Mouse (Mus musculus): ENCODE results near the gene Pradc1.

The Pradc1 gene

DNA sequence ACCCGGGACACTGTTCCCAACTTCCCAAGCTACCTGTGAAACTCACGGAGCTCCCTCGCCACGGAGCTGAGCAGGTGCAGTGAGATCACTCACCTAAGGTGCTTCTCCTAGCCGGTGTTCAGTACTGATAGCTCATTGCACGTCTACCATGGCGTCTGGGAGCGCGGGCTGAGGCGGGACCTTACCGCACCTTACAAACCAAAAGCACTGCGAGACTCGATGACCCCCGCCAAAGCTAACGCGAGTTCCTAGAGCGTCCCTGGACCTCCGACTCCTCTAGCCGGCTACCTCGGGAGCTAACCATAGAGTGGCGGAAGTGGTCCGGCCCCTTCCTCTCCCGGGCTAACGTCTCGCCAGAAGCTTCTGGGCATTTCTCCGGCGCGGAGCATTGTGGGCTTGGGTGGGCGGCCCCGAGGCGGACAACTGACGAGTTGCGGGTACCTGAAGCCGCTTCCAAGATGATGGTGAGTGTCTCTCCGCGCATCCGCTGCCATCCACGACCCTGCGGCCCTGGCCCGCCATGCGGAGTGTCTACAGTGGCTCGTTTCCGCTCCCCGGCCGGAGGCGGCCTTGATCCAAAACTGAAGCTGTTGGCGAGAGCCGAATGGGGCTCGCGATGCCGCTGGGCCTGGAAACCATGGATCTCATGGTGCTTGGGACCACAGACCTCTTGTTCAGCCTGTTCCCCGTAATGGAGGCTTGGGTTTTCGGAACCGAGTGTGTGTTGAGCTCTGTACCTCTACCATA is at the start of gene Pradc1:
Gene Pradc1 (minus strand): TSS at position 307 of the 747 bp plus-strand sequence.
- peak; percentile 90 for DNase-seq (ENCODE audit: low spot score)

DNA sequence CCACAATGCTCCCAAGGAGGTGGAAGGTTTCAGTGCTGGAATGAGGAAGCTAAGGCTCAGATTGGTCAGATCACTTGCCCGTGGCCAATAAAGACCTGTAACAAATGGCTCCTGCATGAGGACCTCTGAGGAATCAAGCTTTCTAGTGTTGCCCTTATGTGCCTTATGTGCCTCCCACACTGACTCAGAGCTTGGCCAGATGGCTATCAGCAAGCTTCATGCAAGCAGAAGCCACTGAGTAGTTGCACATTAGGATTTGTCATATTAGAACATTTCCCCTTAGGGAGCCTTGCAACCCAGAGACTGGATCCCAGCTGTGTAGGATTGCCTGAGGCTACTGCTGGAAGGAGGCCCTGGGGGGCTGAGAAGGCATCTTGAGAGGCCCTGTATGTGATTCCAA is 48.6 kb upstream of the Pradc1 start:
- no peak for DNase-seq (ENCODE audit: low spot score)

DNA sequence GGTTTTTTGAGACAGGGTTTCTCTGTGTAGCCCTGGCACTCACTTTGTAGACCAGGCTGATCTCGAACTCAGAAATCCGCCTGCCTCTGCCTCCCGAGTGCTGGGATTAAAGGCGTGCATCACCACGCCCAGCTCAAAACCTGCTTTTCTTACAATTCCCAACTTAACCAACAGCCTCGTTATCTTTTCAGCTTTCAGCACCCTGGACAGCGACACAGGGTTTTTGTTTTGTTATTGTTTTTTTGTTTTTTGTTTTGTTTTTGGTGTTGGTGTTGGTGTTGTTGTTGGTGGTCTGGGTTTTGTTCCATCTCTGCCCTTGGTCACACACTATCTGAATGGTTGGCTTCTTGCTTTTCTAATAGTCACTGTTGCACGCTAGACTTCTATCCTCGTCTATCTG is 46.4 kb upstream of the Pradc1 start:
- DNase-seq (ENCODE audit: low spot score), result no peak

GRCm38 (mm10) chr6:85496976-85497375 is 45.2 kb upstream of the Pradc1 start:
- DNase-seq (ENCODE audit: low spot score), result no peak

DNA sequence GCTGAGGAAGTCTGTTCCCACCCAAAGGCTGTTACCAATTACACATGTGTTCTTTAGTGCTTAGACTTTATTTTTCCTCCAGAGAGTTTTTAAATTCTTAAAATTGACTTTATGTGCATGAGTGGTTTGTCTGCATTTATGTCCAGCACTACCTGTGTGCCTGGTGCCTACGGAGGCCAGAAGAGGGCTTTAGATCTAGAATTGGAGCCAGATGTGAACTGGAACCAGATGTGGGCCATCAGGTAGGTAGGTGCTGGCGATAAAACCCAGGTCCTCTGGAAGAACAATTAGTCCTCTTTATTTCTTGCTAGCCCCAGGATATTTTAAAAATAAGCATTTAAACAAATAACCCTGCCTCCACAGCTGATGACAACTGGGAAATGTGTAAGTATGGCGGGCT is 39.8 kb upstream of the Pradc1 start:
- no peak for DNase-seq (ENCODE audit: low spot score)

DNA sequence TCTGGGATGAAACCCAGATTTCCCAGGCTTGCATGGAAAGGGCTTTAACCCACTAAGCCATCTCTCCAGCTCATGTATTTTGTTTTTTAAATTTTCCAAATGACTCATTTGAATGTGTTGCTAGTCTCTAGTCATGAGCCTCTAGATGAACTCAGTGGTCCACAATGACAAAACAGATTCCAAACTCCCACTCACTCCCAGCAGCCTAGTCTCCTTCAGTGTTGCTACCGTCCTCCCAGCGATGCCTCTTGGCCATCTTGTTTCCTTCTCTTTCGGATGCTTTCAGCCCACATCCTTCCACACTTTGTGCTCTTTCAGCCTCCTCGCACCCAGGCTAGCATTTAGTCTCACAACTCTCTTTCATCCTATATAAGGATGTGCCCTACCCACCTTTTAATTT is 38.5 kb upstream of the Pradc1 start:
- no peak for DNase-seq (ENCODE audit: low spot score)

- no peak for DNase-seq (ENCODE audit: low spot score)
Measured at GRCm38 (mm10) chr6:85489717-85490116, 37.9 kb upstream of the Pradc1 start.

- DNase-seq (ENCODE audit: low spot score), result no peak
Measured at GRCm38 (mm10) chr6:85488510-85488909, 36.7 kb upstream of the Pradc1 start.

GRCm38 (mm10) chr6:85485738-85486137 is 34.0 kb upstream of the Pradc1 start:
- DNase-seq (ENCODE audit: low spot score), result no peak

- no peak for DNase-seq (ENCODE audit: low spot score)
Measured at GRCm38 (mm10) chr6:85483843-85484721, 32.3 kb upstream of the Pradc1 start.

- no peak for DNase-seq (ENCODE audit: low spot score)
Measured at GRCm38 (mm10) chr6:85480685-85481084, 28.9 kb upstream of the Pradc1 start.

- no peak for DNase-seq (ENCODE audit: low spot score)
Measured at GRCm38 (mm10) chr6:85479979-85480378, 28.2 kb upstream of the Pradc1 start.

GRCm38 (mm10) chr6:85478416-85478815 is 26.6 kb upstream of the Pradc1 start:
- DNase-seq (ENCODE audit: low spot score), result no peak

DNA sequence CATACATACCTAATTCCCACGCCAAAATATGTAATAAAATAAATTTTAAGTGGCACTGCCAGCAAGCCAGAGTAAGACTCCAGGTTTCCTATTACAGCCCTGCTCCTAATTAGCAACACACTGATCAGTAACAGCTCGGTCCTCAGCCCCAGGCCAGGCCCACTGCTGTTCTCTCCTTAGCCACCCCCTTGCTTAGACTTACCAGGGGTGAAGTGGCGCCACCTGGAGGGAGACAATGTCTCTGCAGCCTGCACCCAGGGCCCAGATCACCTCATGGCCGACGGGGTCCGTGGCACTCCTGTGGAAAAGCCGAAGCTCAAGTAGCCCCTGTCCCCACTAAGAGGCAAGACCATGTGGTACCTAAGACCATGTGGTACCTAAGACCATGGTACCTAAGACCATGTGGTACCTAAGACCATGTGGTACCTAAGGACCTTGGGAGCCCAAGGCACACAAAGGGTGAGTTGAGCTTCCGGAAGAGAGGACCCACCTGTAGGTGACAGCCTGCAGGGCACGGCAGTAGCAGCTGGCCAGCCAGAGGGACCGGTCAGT is 25.7 kb upstream of the Pradc1 start:
- peak; percentile 14 for DNase-seq (ENCODE audit: low spot score)

GRCm38 (mm10) chr6:85475581-85475980 is 23.8 kb upstream of the Pradc1 start:
- no peak for DNase-seq (ENCODE audit: low spot score)

DNA sequence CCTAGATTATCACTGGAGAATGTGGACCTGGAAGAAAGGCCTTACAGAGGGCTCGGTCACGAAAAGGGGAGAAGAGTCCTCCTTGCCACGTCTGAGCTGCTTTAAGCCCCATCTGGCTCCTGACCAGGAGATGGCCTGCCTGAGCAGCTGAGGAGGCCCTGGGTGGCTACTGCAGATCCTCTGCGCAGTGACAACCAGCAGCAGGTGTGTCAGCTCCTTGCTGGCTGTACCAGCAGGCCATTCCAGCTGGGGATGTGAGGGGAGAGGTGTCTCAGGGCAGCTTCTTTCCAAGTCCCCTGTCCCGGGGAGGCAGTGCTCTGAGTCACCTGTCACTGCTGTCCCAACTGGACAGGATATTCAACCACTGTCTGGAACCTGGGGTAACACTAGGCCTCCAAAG is 20.8 kb upstream of the Pradc1 start:
- no peak for DNase-seq (ENCODE audit: low spot score)

- DNase-seq (ENCODE audit: low spot score), result no peak
Measured at GRCm38 (mm10) chr6:85471962-85472361, 20.2 kb upstream of the Pradc1 start.

DNA sequence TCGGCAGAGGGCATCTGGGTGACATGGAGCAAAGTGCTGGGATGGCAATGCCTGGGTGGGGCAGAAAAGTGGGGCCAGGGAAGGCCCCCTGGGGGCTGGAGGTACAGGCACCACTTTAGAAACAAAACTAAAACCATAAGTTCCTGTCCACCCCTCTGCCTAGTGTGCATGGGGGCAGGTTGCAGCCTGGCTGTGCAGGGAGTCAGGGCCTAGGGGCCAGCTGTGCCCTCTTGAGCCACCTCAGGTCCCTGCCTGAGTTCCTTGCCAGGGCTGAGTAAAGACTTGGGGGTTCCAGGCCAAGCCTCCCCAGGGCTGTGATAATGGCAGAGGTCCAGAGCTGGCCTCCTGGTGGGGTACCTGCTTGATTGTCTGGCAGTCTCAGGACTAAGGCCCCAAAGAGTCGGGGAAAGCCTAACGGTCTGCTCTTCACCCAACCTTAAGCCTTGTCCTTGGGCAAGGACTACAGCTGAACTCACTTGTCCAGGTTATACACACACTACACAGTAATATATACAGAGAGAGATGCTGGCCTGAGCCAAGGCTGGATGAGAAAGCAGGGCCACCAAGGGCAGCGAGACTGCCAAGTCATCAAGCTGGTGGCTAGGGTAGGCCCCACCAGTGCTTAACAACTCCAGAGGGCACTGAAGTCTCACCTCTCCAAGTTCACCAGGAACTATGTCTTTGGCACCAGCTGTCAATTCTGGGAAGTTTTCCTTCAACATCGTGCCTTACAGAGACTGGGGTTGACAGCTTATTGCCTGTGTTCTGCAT is 18.1 kb upstream of the Pradc1 start:
- DNase-seq (ENCODE audit: low spot score), result no peak

- no peak for DNase-seq (ENCODE audit: low spot score)
Measured at GRCm38 (mm10) chr6:85465381-85465780, 13.6 kb upstream of the Pradc1 start.

DNA sequence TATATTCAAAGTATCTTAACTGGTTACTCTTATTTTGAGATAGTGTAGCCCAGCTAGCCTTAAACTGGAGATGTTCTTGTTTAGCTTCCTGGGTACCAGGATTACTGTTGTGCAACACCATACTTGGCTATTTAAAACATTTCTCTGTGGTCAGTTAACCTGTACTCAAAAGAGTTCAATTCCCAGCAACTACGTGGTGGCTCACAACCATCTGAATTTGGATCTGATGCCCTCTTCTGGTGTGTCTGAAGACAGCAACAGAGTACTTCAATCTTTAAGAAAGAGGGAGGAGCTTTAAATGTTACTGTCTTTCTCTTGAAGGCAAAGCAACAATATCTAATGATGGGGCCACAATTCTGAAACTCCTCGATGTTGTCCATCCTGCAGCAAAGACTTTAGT is 7.9 kb upstream of the Pradc1 start:
- no peak for DNase-seq (ENCODE audit: low spot score)

DNA sequence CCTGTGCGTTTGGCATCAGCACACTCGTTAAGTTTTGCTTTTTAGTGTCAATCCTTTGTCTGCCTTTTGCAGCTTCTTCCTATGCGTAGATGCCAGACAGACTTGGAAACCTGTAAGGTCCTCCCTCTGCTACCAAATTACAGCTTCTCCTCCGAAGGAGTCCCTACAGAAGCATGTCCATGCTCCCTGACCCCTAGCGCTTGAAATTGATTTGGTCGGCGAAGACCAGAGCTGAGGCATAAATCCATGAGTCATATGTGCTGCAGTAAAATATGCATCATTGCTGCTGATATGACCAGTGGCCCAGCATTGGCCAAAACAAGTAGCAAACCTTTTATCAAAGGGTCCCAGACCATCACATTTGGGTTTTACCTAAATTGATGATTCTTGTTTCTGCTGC is 1.0 kb upstream of the Pradc1 start:
- DNase-seq (ENCODE audit: low spot score), result peak; percentile 42

DNA sequence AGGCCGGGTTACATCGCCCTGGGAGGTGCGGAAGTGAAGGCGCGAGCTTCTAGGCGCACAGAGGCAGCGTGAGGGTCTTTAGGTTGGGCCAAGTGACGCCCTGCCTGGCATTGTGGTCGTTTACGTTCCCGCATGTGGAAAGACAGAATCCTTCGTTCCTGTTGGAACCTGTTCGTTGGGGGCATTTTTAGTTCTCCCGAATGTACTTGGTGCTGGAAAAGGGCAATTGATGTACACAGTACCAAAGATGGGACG is 568 bp upstream of the Pradc1 start:
- DNase-seq (ENCODE audit: low spot score), result no peak

All from spleen, adult 12 weeks (tissue).